Comparison of ENCODE assay signal across 8 mouse cellular contexts in genomic region chr6:28261307-28262197, GRCm38 (mm10).
DNase-seq lines count a peak whose midpoint lies in the region; ATAC-seq and TF ChIP-seq lines count a peak whose summit lies in the region.

No protein-coding gene starts in this region.

- intact Hi-C loops in left cerebral cortex, postnatal 10 days (cut with DNase I) = no loop called here

- ATAC-seq in activated CD4-positive, CD25-positive, alpha-beta regulatory T cell, adult 4 months = peak; percentile 81
- ATAC-seq in inflammation-experienced regulatory T-cells, adult 6 months = peak; percentile 83
- ATAC-seq in megakaryocyte-erythroid progenitor cell, adult 5-6 weeks (replicated peaks; ENCODE audit: low FRiP score, low TSS enrichment, poor library complexity, severe bottlenecking) = peak; percentile 87

- TF ChIP-seq POLR2A in cortical plate, adult 2 months (IDR thresholded peaks at IDR 0.05; ENCODE audit: extremely low read depth, insufficient read depth, low read length) = peak; percentile 91

- H3K4me3 ChIP-seq in cortical plate, adult 2 months (ENCODE audit: insufficient read depth, low read length) = peak overlapping the region; percentile 58

- peak overlapping the region; percentile 38 for H3K27ac ChIP-seq in cortical plate, adult 2 months (ENCODE audit: insufficient read depth, low read length)

- no peak for TF ChIP-seq CTCF in cortical plate, adult 2 months (IDR thresholded peaks at IDR 0.05; ENCODE audit: extremely low read depth, insufficient read depth, low read length)

- peak; percentile 86 for DNase-seq in gastrocnemius, postnatal 10 days
- DNase-seq in left cerebral cortex, postnatal 10 days (ENCODE audit: extremely low spot score in 1 of 2, low spot score in 2 of 2) = peak; percentile 83 to 94
- peak; percentile 90 for DNase-seq in right cerebral cortex, postnatal 25 days
- peak; percentile 86 to 87 for DNase-seq in urinary bladder, postnatal 4 days (ENCODE audit: low spot score in 2 of 2)

- H3K4me1 ChIP-seq in cortical plate, adult 2 months (ENCODE audit: control insufficient read depth, insufficient read depth, low read length) = peaks cover 3% of the 10 kb centered on the region; the same call in 1 of the 2 replicates

Comparison
In these comparisons a context has a peak if more than half of its experiments do, and no peak if none do; other contexts are left out.
1. Peak in every context shown above with its lines: DNase-seq, ATAC-seq, H3K4me3 ChIP-seq and H3K27ac ChIP-seq.